Mouse (Mus musculus): ENCODE results near the gene Nkx2-5. TPM values are rescaled to one million over a fixed set of nuclear protein-coding genes. Genes with fewer than 3 reads are reported as not detected.

Nkx2-5 gene
- polyA plus RNA-seq, 1 experiment = 1.4 TPM

DNA sequence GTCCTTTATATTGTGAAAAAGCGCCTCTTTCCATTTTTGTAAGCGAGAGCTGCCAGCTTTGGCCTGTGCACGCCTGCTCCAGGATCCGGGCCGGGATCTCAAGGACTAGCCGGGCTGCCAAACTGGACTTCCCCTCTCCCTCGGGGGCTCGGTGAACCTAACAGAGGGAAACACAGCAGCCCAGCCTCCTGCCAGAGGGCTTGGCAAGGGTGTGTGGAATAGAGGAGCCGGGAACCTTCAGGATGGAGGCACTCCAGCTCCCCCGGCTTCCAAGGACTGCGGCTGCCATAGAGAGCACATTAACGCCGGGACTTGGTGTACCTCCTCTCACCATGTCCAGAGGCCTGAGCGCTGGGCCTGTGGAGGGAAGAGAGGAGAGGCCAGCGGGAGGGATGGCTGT, 52.7 kb downstream of the Nkx2-5 start:
- H3K27me3 ChIP-seq (ENCODE audit: control insufficient read depth, insufficient read depth, insufficient read length) = no peaks in the 10 kb centered on the region
- H3ac ChIP-seq (ENCODE audit: control insufficient read depth, insufficient read length) = no peak overlapping the region
- peaks cover 16% of the 10 kb centered on the region for H3K36me3 ChIP-seq (ENCODE audit: control insufficient read depth, insufficient read depth)
- H3K4me3 ChIP-seq = no peak overlapping the region
- no peaks in the 10 kb centered on the region for H3K79me2 ChIP-seq (ENCODE audit: control insufficient read depth, insufficient read depth)
- TF ChIP-seq USF1 (IDR thresholded peaks at IDR 0.05; ENCODE audit: low read depth) (no peak), TCF12 (IDR thresholded peaks at IDR 0.05; ENCODE audit: insufficient read depth, poor library complexity, severe bottlenecking) (no peak), MYOG (IDR thresholded peaks at IDR 0.05; ENCODE audit: control insufficient read depth in 1 of 3, insufficient read depth in 1 of 3, insufficient read length in 2 of 3, low read depth in 2 of 3) (no peak), MAX (IDR thresholded peaks at IDR 0.05; ENCODE audit: low read depth) (no peak), POLR2AphosphoS2 (IDR thresholded peaks at IDR 0.05; ENCODE audit: insufficient read length, low read depth) (no peak), MYOD1 (IDR thresholded peaks at IDR 0.05; ENCODE audit: control insufficient read depth in 1 of 3, insufficient read length in 2 of 3, low read depth in 2 of 3) (no peak), CEBPB (IDR thresholded peaks at IDR 0.05; ENCODE audit: insufficient read depth, poor library complexity, severe bottlenecking) (no peak), SRF (IDR thresholded peaks at IDR 0.05; ENCODE audit: control insufficient read depth, insufficient read length, low read depth) (no peak), POLR2A (IDR thresholded peaks at IDR 0.05; ENCODE audit: insufficient read length, low read depth) (no peak), REST (IDR thresholded peaks at IDR 0.05; ENCODE audit: insufficient read depth, insufficient read length) (no peak), E2F4 (IDR thresholded peaks at IDR 0.05; ENCODE audit: insufficient read depth) (no peak), TCF3 (IDR thresholded peaks at IDR 0.05; ENCODE audit: insufficient read length, low read depth) (no peak)
- no peak overlapping the region for H3K4me2 ChIP-seq (ENCODE audit: low read depth)

- no peak for TF ChIP-seq REST (IDR thresholded peaks at IDR 0.05; ENCODE audit: insufficient read depth, insufficient read length)
- no peak for TF ChIP-seq SRF (IDR thresholded peaks at IDR 0.05; ENCODE audit: control insufficient read depth, insufficient read length, low read depth)
- no peak for TF ChIP-seq TCF3 (IDR thresholded peaks at IDR 0.05; ENCODE audit: insufficient read length, low read depth)
- no peak for TF ChIP-seq TCF12 (IDR thresholded peaks at IDR 0.05; ENCODE audit: insufficient read depth, poor library complexity, severe bottlenecking)
- TF ChIP-seq E2F4 (IDR thresholded peaks at IDR 0.05; ENCODE audit: insufficient read depth) = no peak
- no peak for TF ChIP-seq USF1 (IDR thresholded peaks at IDR 0.05; ENCODE audit: low read depth)
- no peak for TF ChIP-seq POLR2A (IDR thresholded peaks at IDR 0.05; ENCODE audit: insufficient read length, low read depth)
- no peak for TF ChIP-seq POLR2AphosphoS2 (IDR thresholded peaks at IDR 0.05; ENCODE audit: insufficient read length, low read depth)
- no peak for TF ChIP-seq MAX (IDR thresholded peaks at IDR 0.05; ENCODE audit: low read depth)
- TF ChIP-seq MYOG (IDR thresholded peaks at IDR 0.05; ENCODE audit: control insufficient read depth in 1 of 3, insufficient read depth in 1 of 3, insufficient read length in 2 of 3, low read depth in 2 of 3) = no peak
- no peak for TF ChIP-seq MYOD1 (IDR thresholded peaks at IDR 0.05; ENCODE audit: control insufficient read depth in 1 of 3, insufficient read length in 2 of 3, low read depth in 2 of 3)
- no peak for TF ChIP-seq CEBPB (IDR thresholded peaks at IDR 0.05; ENCODE audit: insufficient read depth, poor library complexity, severe bottlenecking)
- no peak overlapping the region for H3ac ChIP-seq (ENCODE audit: control insufficient read depth, insufficient read length)
- no peaks in the 10 kb centered on the region for H3K27me3 ChIP-seq (ENCODE audit: control insufficient read depth, insufficient read depth, insufficient read length)
- H3K4me2 ChIP-seq (ENCODE audit: low read depth) = no peak overlapping the region
- peaks cover 16% of the 10 kb centered on the region for H3K36me3 ChIP-seq (ENCODE audit: control insufficient read depth, insufficient read depth)
- H3K79me2 ChIP-seq (ENCODE audit: control insufficient read depth, insufficient read depth) = no peaks in the 10 kb centered on the region
- H3K4me3 ChIP-seq = no peak overlapping the region
Measured at GRCm38 (mm10) chr17:26791580-26791979, 53.2 kb downstream of the Nkx2-5 start.

DNA sequence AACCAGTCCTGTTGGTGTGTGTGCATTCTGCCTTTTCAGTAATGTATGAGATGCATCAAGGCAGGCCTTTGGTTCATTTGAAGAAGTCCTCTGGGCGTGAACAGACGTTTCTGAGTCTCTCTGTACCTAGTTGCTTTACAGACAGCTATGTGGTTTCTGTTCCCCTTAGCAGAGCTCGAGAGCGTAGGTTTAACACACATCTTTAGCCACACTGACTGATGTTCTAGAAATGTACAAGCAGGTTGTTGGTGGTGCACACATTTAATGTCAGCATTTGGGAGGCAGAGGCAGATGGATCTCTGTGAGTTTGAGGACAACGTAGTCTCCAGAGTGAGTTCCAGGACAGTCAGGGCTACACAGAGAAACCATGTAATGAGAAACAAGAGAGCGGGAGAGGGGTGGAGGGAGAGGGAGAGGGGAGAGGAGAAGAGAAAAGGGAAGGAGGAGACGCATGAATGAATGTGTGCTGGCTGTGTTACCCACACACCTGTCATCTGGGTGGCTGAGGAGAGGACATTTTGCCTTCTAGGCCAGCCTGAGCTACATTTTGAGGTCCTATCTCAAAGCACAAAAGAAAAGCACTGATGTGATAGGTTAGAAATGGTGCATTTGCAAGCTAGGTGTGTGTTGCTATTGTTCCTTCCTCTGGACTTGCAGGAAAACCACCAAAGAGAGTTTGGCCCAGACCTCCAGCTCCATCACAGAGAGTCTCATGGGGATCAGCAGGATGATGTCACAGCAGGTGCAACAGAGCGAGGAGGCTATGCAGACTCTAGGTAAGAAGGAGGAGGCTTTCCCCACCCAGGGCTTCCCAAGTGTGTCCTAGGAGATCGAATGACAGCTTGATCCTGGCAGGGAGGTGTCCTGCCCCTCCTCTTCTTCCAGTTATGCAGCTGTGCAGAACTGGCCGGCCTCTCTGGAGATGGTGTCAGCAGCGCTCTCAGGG, 54.3 kb downstream of the Nkx2-5 start:
- peaks cover 16% of the 10 kb centered on the region for H3K36me3 ChIP-seq (ENCODE audit: control insufficient read depth, insufficient read depth)
- no peaks in the 10 kb centered on the region for H3K27me3 ChIP-seq (ENCODE audit: control insufficient read depth, insufficient read depth, insufficient read length)
- no peak overlapping the region for H3K4me3 ChIP-seq
- H3K4me2 ChIP-seq (ENCODE audit: low read depth) = no peak overlapping the region
- no peak overlapping the region for H3ac ChIP-seq (ENCODE audit: control insufficient read depth, insufficient read length)
- TF ChIP-seq CEBPB (IDR thresholded peaks at IDR 0.05; ENCODE audit: insufficient read depth, poor library complexity, severe bottlenecking) (no peak), TCF3 (IDR thresholded peaks at IDR 0.05; ENCODE audit: insufficient read length, low read depth) (no peak), TCF12 (IDR thresholded peaks at IDR 0.05; ENCODE audit: insufficient read depth, poor library complexity, severe bottlenecking) (no peak), USF1 (IDR thresholded peaks at IDR 0.05; ENCODE audit: low read depth) (no peak), MYOG (IDR thresholded peaks at IDR 0.05; ENCODE audit: control insufficient read depth in 1 of 3, insufficient read depth in 1 of 3, insufficient read length in 2 of 3, low read depth in 2 of 3) (no peak), SRF (IDR thresholded peaks at IDR 0.05; ENCODE audit: control insufficient read depth, insufficient read length, low read depth) (no peak), E2F4 (IDR thresholded peaks at IDR 0.05; ENCODE audit: insufficient read depth) (no peak), REST (IDR thresholded peaks at IDR 0.05; ENCODE audit: insufficient read depth, insufficient read length) (no peak), POLR2AphosphoS2 (IDR thresholded peaks at IDR 0.05; ENCODE audit: insufficient read length, low read depth) (no peak), MYOD1 (IDR thresholded peaks at IDR 0.05; ENCODE audit: control insufficient read depth in 1 of 3, insufficient read length in 2 of 3, low read depth in 2 of 3) (no peak), POLR2A (IDR thresholded peaks at IDR 0.05; ENCODE audit: insufficient read length, low read depth) (no peak)
- no peaks in the 10 kb centered on the region for H3K79me2 ChIP-seq (ENCODE audit: control insufficient read depth, insufficient read depth)

DNA sequence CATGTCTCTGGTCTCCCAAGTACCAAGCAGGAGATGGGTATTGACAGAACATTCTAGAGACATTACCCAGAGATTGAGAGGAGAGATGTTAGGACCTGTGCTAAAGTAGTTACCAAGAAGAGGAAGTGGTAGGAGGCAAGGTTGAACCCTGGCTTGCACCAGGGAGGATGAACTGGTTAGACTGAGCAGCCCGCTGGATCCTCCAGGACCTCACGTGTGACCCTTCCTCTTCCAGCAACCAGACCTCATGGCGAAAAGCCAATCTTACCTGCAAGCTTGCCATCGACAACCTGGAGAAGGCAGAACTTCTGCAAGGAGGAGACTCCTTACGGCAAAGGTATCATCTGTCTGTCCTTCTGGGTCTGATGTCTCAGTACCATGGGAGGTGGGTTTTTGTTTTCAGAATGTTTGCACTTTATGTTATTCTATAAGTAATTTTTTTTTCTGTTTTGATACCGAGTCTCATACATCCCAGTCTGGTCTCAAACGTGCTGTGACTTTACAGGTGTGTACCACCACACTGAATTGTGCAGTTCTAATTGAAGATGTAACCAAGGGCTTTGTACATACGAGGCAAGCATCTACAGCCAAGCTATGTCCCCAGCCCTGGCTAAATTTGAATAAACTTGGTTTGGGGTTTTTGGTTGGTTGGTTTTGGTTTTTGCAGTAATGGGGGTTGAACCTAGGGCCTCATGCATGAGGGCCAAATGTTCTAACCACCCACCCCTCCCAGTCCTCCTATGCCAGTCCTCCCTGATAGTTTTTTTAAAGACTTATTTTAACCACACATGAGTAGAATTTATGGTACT, 55.1 kb downstream of the Nkx2-5 start:
- no peak for TF ChIP-seq E2F4 (IDR thresholded peaks at IDR 0.05; ENCODE audit: insufficient read depth)
- no peak for TF ChIP-seq CEBPB (IDR thresholded peaks at IDR 0.05; ENCODE audit: insufficient read depth, poor library complexity, severe bottlenecking)
- no peak for TF ChIP-seq SRF (IDR thresholded peaks at IDR 0.05; ENCODE audit: control insufficient read depth, insufficient read length, low read depth)
- TF ChIP-seq REST (IDR thresholded peaks at IDR 0.05; ENCODE audit: insufficient read depth, insufficient read length) = no peak
- TF ChIP-seq TCF3 (IDR thresholded peaks at IDR 0.05; ENCODE audit: insufficient read length, low read depth) = no peak
- TF ChIP-seq MAX (IDR thresholded peaks at IDR 0.05; ENCODE audit: low read depth) = no peak
- TF ChIP-seq MYOD1 (IDR thresholded peaks at IDR 0.05; ENCODE audit: control insufficient read depth in 1 of 3, insufficient read length in 2 of 3, low read depth in 2 of 3) = no peak
- TF ChIP-seq TCF12 (IDR thresholded peaks at IDR 0.05; ENCODE audit: insufficient read depth, poor library complexity, severe bottlenecking) = no peak
- TF ChIP-seq POLR2A (IDR thresholded peaks at IDR 0.05; ENCODE audit: insufficient read length, low read depth) = no peak
- TF ChIP-seq MYOG (IDR thresholded peaks at IDR 0.05; ENCODE audit: control insufficient read depth in 1 of 3, insufficient read depth in 1 of 3, insufficient read length in 2 of 3, low read depth in 2 of 3) = no peak
- no peak for TF ChIP-seq USF1 (IDR thresholded peaks at IDR 0.05; ENCODE audit: low read depth)
- no peak for TF ChIP-seq POLR2AphosphoS2 (IDR thresholded peaks at IDR 0.05; ENCODE audit: insufficient read length, low read depth)
- Histone ChIP-seq H3ac (ENCODE audit: control insufficient read depth, insufficient read length) (no peak overlapping the region), H3K27me3 (ENCODE audit: control insufficient read depth, insufficient read depth, insufficient read length) (no peaks in the 10 kb centered on the region), H3K36me3 (ENCODE audit: control insufficient read depth, insufficient read depth) (peaks cover 19% of the 10 kb centered on the region), H3K4me3 (no peak overlapping the region), H3K4me2 (ENCODE audit: low read depth) (no peak overlapping the region), H3K79me2 (ENCODE audit: control insufficient read depth, insufficient read depth) (no peaks in the 10 kb centered on the region)

All from myocyte (in vitro differentiated cells).